Mouse (Mus musculus): ENCODE data around the gene Gm28539. TPM values are rescaled to one million over a fixed set of nuclear protein-coding genes. Genes with fewer than 3 reads are reported as not detected.

Gene Gm28539
- polyA plus RNA-seq, 1 experiment from 2014 or later = not detected

GRCm38 (mm10) chr16:19003757-19004156 is 167.4 kb downstream of the Gm28539 start:
- no peaks in the 10 kb centered on the region for H3K4me1 ChIP-seq (ENCODE audit: control insufficient read depth, insufficient read depth, low read length)
- H3K36me3 ChIP-seq (ENCODE audit: control insufficient read depth, insufficient read depth, low read length) = no peaks in the 10 kb centered on the region
- no peak overlapping the region for H3K27ac ChIP-seq (ENCODE audit: low read depth, low read length)
- no peak for ATAC-seq (replicated peaks; ENCODE audit: insufficient number of reproducible peaks, low FRiP score, low TSS enrichment)
- WGBS (ENCODE audit: insufficient replicate concordance) = 76% methylated on average over 1 of the region's 1 CpGs
- H3K4me3 ChIP-seq (ENCODE audit: low read depth, low read length) = no peak overlapping the region
- H3K27me3 ChIP-seq (ENCODE audit: control insufficient read depth, insufficient read depth, low read length) = no peaks in the 10 kb centered on the region
- no peaks in the 10 kb centered on the region for H3K9me3 ChIP-seq (replicated peaks; ENCODE audit: control insufficient read depth, low read length)
- H3K9ac ChIP-seq (ENCODE audit: low read depth, low read length) = no peak overlapping the region
- no peak overlapping the region for H3K4me2 ChIP-seq

GRCm38 (mm10) chr16:19005298-19005697 is 168.9 kb downstream of the Gm28539 start:
- no peaks in the 10 kb centered on the region for H3K9me3 ChIP-seq (replicated peaks; ENCODE audit: control insufficient read depth, low read length)
- 70% methylated on average over 3 of the region's 3 CpGs for WGBS (ENCODE audit: insufficient replicate concordance)

More at GRCm38 (mm10) chr16:19005298-19005697, 168.9 kb downstream of the Gm28539 start:
- no peaks in the 10 kb centered on the region for H3K27me3 ChIP-seq (ENCODE audit: control insufficient read depth, insufficient read depth, low read length)
- H3K4me1 ChIP-seq (ENCODE audit: control insufficient read depth, insufficient read depth, low read length) = no peaks in the 10 kb centered on the region
- H3K27ac ChIP-seq (ENCODE audit: low read depth, low read length) = no peak overlapping the region
- H3K9ac ChIP-seq (ENCODE audit: low read depth, low read length) = no peak overlapping the region
- no peak for ATAC-seq (replicated peaks; ENCODE audit: insufficient number of reproducible peaks, low FRiP score, low TSS enrichment)
- no peak overlapping the region for H3K4me3 ChIP-seq (ENCODE audit: low read depth, low read length)
- no peak overlapping the region for H3K4me2 ChIP-seq
- H3K36me3 ChIP-seq (ENCODE audit: control insufficient read depth, insufficient read depth, low read length) = no peaks in the 10 kb centered on the region

Other genes starting within 250 kb of the Gm28539 start
- gene Tbx1, start 245.9 kb upstream of the Gm28539 start, polyA plus RNA-seq (2014; fragmentation: Nextera tagmentation; extraction: Ambion mirVana) = 1.2 and 1.4 TPM in 2 replicates
- gene Gp1bb, start 214.2 kb upstream of the Gm28539 start, polyA plus RNA-seq (2014; fragmentation: Nextera tagmentation; extraction: Ambion mirVana) = 8.3 and 8.6 TPM in 2 replicates
- 0.73 and 1.0 TPM in 2 replicates for gene Gm49601, start 210.2 kb upstream of the Gm28539 start, polyA plus RNA-seq (2014; fragmentation: Nextera tagmentation; extraction: Ambion mirVana)
- gene Sept5, start 206.6 kb upstream of the Gm28539 start, polyA plus RNA-seq (2014; fragmentation: Nextera tagmentation; extraction: Ambion mirVana) = 6.2 and 8.3 TPM in 2 replicates
- 4.4 and 6.6 TPM in 2 replicates for gene Cldn5, start 59.7 kb upstream of the Gm28539 start, polyA plus RNA-seq (2014; fragmentation: Nextera tagmentation; extraction: Ambion mirVana)
- 63.6 and 70.5 TPM in 2 replicates for gene Ufd1, start 24.8 kb upstream of the Gm28539 start, polyA plus RNA-seq (2014; fragmentation: Nextera tagmentation; extraction: Ambion mirVana)
- gene Cdc45, start 24.6 kb upstream of the Gm28539 start, polyA plus RNA-seq (2014; fragmentation: Nextera tagmentation; extraction: Ambion mirVana) = 39.7 and 41.5 TPM in 2 replicates
- 32.3 and 35.6 TPM in 2 replicates for gene 2510002D24Rik, start within 50 bp of the Gm28539 start, polyA plus RNA-seq (2014; fragmentation: Nextera tagmentation; extraction: Ambion mirVana)
- 93.8 and 105 TPM in 2 replicates for gene Mrpl40, start 40.3 kb downstream of the Gm28539 start, polyA plus RNA-seq (2014; fragmentation: Nextera tagmentation; extraction: Ambion mirVana)
- gene Hira, start 40.5 kb downstream of the Gm28539 start, polyA plus RNA-seq (2014; fragmentation: Nextera tagmentation; extraction: Ambion mirVana) = 9.2 and 9.8 TPM in 2 replicates